ENCODE assay signal across 8 mouse cellular contexts in genomic region chr6:42644912-42645549, GRCm38 (mm10). TPM values are rescaled to one million over a fixed set of nuclear protein-coding genes. Genes with fewer than 3 reads are reported as not detected.
DNase-seq lines count a peak whose midpoint lies in the region; ATAC-seq and TF ChIP-seq lines count a peak whose summit lies in the region.

Gene Tcaf2 (minus strand): TSS chr6:42645254.

- intact Hi-C loops in gastrocnemius, postnatal 14 days (cut with DNase I; ENCODE audit: low total_unique reads), result no loop called here
- intact Hi-C loops in left cerebral cortex, adult 2 months (cut with DNase I), result no loop called here

- H3K4me3 ChIP-seq in left cerebral cortex, adult 2 months, result peak within 1 kb of the TSS; percentile 38

- TF ChIP-seq CTCF in left cerebral cortex, adult 2 months (IDR thresholded peaks at IDR 0.05), result peak; percentile 80

- peak; percentile 92 for DNase-seq in adrenal gland, postnatal 10 days
- DNase-seq in embryo, embryonic 10.5 days (ENCODE audit: low spot score), result peak; percentile 97
- peak; percentile 89 for DNase-seq in gastrocnemius, postnatal 14 days
- DNase-seq in hindlimb bud, embryonic 11.5 days (ENCODE audit: extremely low spot score, low read depth, low spot score), result peak; percentile 77
- DNase-seq in left cerebral cortex, adult 2 months (ENCODE audit: extremely low spot score in 1 of 2, low spot score in 2 of 2), result peak; percentile 36 to 64
- peak; percentile 58 for DNase-seq in right cerebral cortex, postnatal 14 days
- peak; percentile 83 to 87 for DNase-seq in urinary bladder, postnatal 4 days (ENCODE audit: low spot score in 2 of 2)

- peak; percentile 71 for ATAC-seq in megakaryocyte, adult 5-6 weeks (ENCODE audit: poor library complexity, severe bottlenecking)

- no peak within 1 kb of the TSS for H3K27ac ChIP-seq in left cerebral cortex, adult 2 months

RNA-seq across cellular contexts. Expression of gene Tcaf2, which starts in this region (rescaled TPM):
- 1 to 10 TPM; 7.8 to 8.9 TPM for total RNA-seq in adrenal gland, postnatal 10 days (2021)
- 1 to 10 TPM; 4.4 to 4.6 TPM for total RNA-seq in gastrocnemius, postnatal 14 days (2021)
- under 1 TPM; 0.68 to 0.84 TPM for total RNA-seq in left cerebral cortex, adult 2 months (2021)
- not detected in 2 replicates for total RNA-seq in megakaryocyte, adult 5-6 weeks (2015)
- 0.22 TPM in 1 of 2 replicates, not detected in the other for total RNA-seq in megakaryocyte, adult 5-6 weeks (2017)

Comparison
In these comparisons a context has a peak if more than half of its experiments do, and no peak if none do; other contexts are left out.
1. Peak in DNase-seq and H3K4me3 ChIP-seq in left cerebral cortex, adult 2 months; RNA of the gene not detected or under 1 TPM.
2. Peak in ATAC-seq in megakaryocyte, adult 5-6 weeks; RNA of the gene not detected or under 1 TPM.